In the genomic region with DNA sequence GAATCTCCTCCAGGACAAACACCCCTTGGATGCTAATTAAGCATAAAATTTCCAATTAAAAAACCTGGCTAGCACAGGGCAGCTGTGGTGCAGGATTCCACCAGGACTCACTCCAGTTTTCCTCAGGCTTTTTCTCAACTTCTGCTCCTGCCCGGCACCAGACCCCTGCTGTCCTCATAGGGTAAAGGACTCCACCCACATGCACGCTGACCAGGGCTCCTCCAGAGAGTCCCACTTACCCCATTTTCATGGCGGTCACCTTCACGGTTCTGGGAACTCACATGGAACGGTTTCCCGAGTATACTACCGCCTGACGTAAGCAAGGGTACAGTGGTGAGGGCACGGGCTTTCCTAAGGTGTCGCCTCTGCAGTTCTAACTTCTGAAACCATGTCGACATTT, we compare ENCODE assay signal across 18 mouse cellular contexts.
"Had no signal": no experiment of that assay in that cellular context is flagged by ENCODE, and none has a peak within 500 bp of the region (broad histone marks: within the 10 kb centered on the region; RNA-seq: fewer than 3 reads in every experiment).

No protein-coding gene starts in this region.

- H3K27ac ChIP-seq: layer of hippocampus, adult 2 months; liver, embryonic 13.5 days; midbrain, embryonic 15.5 days; neural tube, embryonic 12.5 days; neural tube, embryonic 15.5 days; stomach, embryonic 15.5 days had no signal

- DNase-seq: layer of hippocampus, adult 9-11 months; liver, embryonic 13.5 days; lung, adult 2 months; lung, postnatal 14 days; lung, postnatal 4 days; right cerebral cortex, adult 18-20 months; right cerebral cortex, postnatal 14 days; right cerebral cortex, postnatal 4 days; thymus, adult 18-20 months; thymus, postnatal 36 days had no signal

- H3K4me2 ChIP-seq: liver, embryonic 13.5 days; midbrain, embryonic 11.5 days; midbrain, embryonic 15.5 days; neural tube, embryonic 12.5 days; neural tube, embryonic 15.5 days; stomach, embryonic 15.5 days had no signal

- H3K9ac ChIP-seq: liver, embryonic 13.5 days; midbrain, embryonic 15.5 days; neural tube, embryonic 12.5 days; neural tube, embryonic 15.5 days; stomach, embryonic 15.5 days had no signal

- ATAC-seq: inflammation-experienced regulatory T-cells, adult 6 months; intestine, embryonic 16.5 days; midbrain, embryonic 15.5 days had no signal

- H3K27me3 ChIP-seq: liver, embryonic 13.5 days; midbrain, embryonic 15.5 days; neural tube, embryonic 12.5 days; neural tube, embryonic 15.5 days; stomach, embryonic 15.5 days had no signal

- H3K9me3 ChIP-seq: liver, embryonic 13.5 days; midbrain, embryonic 15.5 days; neural tube, embryonic 12.5 days; neural tube, embryonic 15.5 days; stomach, embryonic 15.5 days had no signal

- H3K4me3 ChIP-seq: layer of hippocampus, adult 2 months; liver, embryonic 13.5 days; midbrain, embryonic 15.5 days; neural tube, embryonic 12.5 days; neural tube, embryonic 15.5 days; stomach, embryonic 15.5 days had no signal
